Comparison of ENCODE assay signal across 17 mouse cellular contexts in genomic region chr17:34362954-34363546, GRCm38 (mm10). TPM values are rescaled to one million over a fixed set of nuclear protein-coding genes. Genes with fewer than 3 reads are reported as not detected.
"Had no signal": no experiment of that assay in that cellular context is flagged by ENCODE, and none has a peak within 500 bp of the region (broad histone marks: within the 10 kb centered on the region; RNA-seq: fewer than 3 reads in every experiment).

No protein-coding gene starts in this region.

- DNase-seq: liver, postnatal 0 days; lung, adult 2 months; lung, postnatal 14 days; lung, postnatal 36 days; retina, postnatal 1 day; right cerebral cortex, adult 18-20 months; right cerebral cortex, postnatal 25 days; right cerebral cortex, postnatal 4 days; spleen, adult 18-20 months; thymus, adult 2 months; thymus, postnatal 36 days had no signal

- ATAC-seq: liver, postnatal 0 days; lung, postnatal 0 days; midbrain, embryonic 13.5 days; midbrain, embryonic 15.5 days had no signal

RNA-seq across cellular contexts. Expression of gene Btnl2, which starts 8.4 kb away (rescaled TPM):
- total RNA-seq: megakaryocyte progenitor cell, adult 5-6 weeks; midbrain, postnatal 0 days had no signal

RNA-seq across cellular contexts. Expression of gene Btnl1, which starts 13.9 kb away (rescaled TPM):
- total RNA-seq: megakaryocyte progenitor cell, adult 5-6 weeks; midbrain, postnatal 0 days; monocyte, adult 5-6 weeks had no signal

RNA-seq across cellular contexts. Expression of gene BC051142, which starts 35.6 kb away (rescaled TPM):
- total RNA-seq: monocyte, adult 5-6 weeks had no signal
